Mouse (Mus musculus): ENCODE measurements around the gene Gpx5. TPM values are rescaled to one million over a fixed set of nuclear protein-coding genes. Genes with fewer than 3 reads are reported as not detected.
A peak's percentile ranks its signal among the peaks of the same experiment; 100 is the strongest.

The Gpx5 gene
- not detected for total RNA-seq (2022)

GRCm38 (mm10) chr13:21292631-21293030 lies at the start of gene Gpx5:
Gene Gpx5 (minus strand): TSS chr13:21292731.
- DNase-seq (ENCODE audit: low spot score): no peak

- DNase-seq (ENCODE audit: low spot score): no peak
Observed at GRCm38 (mm10) chr13:21327424-21327823, 34.9 kb upstream of the Gpx5 start.

- DNase-seq (ENCODE audit: low spot score): peak; percentile 78
Observed at GRCm38 (mm10) chr13:21326657-21327211, 34.2 kb upstream of the Gpx5 start.

- peak; percentile 10 for DNase-seq (ENCODE audit: low spot score)
Observed at GRCm38 (mm10) chr13:21326191-21326590, 33.7 kb upstream of the Gpx5 start.

GRCm38 (mm10) chr13:21323405-21323804 lies 30.9 kb upstream of the Gpx5 start:
- no peak for DNase-seq (ENCODE audit: low spot score)

- DNase-seq (ENCODE audit: low spot score): no peak
Observed at GRCm38 (mm10) chr13:21322509-21323375, 30.2 kb upstream of the Gpx5 start.

GRCm38 (mm10) chr13:21321890-21322494 lies 29.5 kb upstream of the Gpx5 start:
- no peak for DNase-seq (ENCODE audit: low spot score)

GRCm38 (mm10) chr13:21320262-21320661 lies 27.7 kb upstream of the Gpx5 start:
- DNase-seq (ENCODE audit: low spot score): no peak

- DNase-seq (ENCODE audit: low spot score): no peak
Observed at GRCm38 (mm10) chr13:21313903-21314302, 21.4 kb upstream of the Gpx5 start.

GRCm38 (mm10) chr13:21312854-21313253 lies 20.3 kb upstream of the Gpx5 start:
- no peak for DNase-seq (ENCODE audit: low spot score)

- no peak for DNase-seq (ENCODE audit: low spot score)
Observed at GRCm38 (mm10) chr13:21311926-21312325, 19.4 kb upstream of the Gpx5 start, which contains the start of gene Gpx6. Gene Gpx6 (plus strand): TSS chr13:21312125.

GRCm38 (mm10) chr13:21309788-21310187 lies 17.3 kb upstream of the Gpx5 start:
- no peak for DNase-seq (ENCODE audit: low spot score)

GRCm38 (mm10) chr13:21304483-21305066 lies 12.0 kb upstream of the Gpx5 start:
- no peak for DNase-seq (ENCODE audit: low spot score)

GRCm38 (mm10) chr13:21298557-21298956 lies 6.0 kb upstream of the Gpx5 start:
- DNase-seq (ENCODE audit: low spot score): no peak

- DNase-seq (ENCODE audit: low spot score): peak; percentile 94
Observed at GRCm38 (mm10) chr13:21279559-21279958, 13.0 kb downstream of the Gpx5 start.

- DNase-seq (ENCODE audit: low spot score): no peak
Observed at GRCm38 (mm10) chr13:21279076-21279475, 13.5 kb downstream of the Gpx5 start.

- DNase-seq (ENCODE audit: low spot score): no peak
Observed at GRCm38 (mm10) chr13:21276551-21276950, 16.0 kb downstream of the Gpx5 start.

GRCm38 (mm10) chr13:21275815-21276550 lies 16.5 kb downstream of the Gpx5 start:
- peak; percentile 90 for DNase-seq (ENCODE audit: low spot score)

- DNase-seq (ENCODE audit: low spot score): peak; percentile 24
Observed at GRCm38 (mm10) chr13:21275021-21275814, 17.3 kb downstream of the Gpx5 start.

GRCm38 (mm10) chr13:21268262-21268661 lies 24.3 kb downstream of the Gpx5 start:
- DNase-seq (ENCODE audit: low spot score): no peak

GRCm38 (mm10) chr13:21267541-21267940 lies 25.0 kb downstream of the Gpx5 start:
- no peak for DNase-seq (ENCODE audit: low spot score)
